8 mouse cellular contexts compared by ENCODE assay signal in genomic region chr9:41890273-41891141, GRCm38 (mm10).
A peak's percentile ranks its signal among the peaks of the same experiment; 100 is the strongest.
DNase-seq lines count a peak whose midpoint lies in the region; ATAC-seq lines count a peak whose summit lies in the region.

No protein-coding gene starts in this region.

- DNase-seq in adrenal gland, adult 18-20 months (ENCODE audit: low spot score in 2 of 2): peak; percentile 30 to 41
- DNase-seq in cerebellum, postnatal 25 days: peak; percentile 38 to 53
- peak; percentile 56 to 63 for DNase-seq in frontal cortex, postnatal 14 days (ENCODE audit: low spot score in 2 of 2)
- DNase-seq in hindbrain, embryonic 10.5 days (ENCODE audit: low spot score): peak; percentile 93
- peak; percentile 47 to 63 for DNase-seq in layer of hippocampus, postnatal 25 days (ENCODE audit: extremely low spot score in 1 of 2, low spot score in 1 of 2)
- DNase-seq in retina, postnatal 1 day: peak; percentile 96
- no peak for DNase-seq in T-cell, adult 2 months (ENCODE audit: low spot score)

- H3K36me3 ChIP-seq in hindbrain, embryonic 10.5 days: no peaks in the 10 kb centered on the region
- no peaks in the 10 kb centered on the region for H3K36me3 ChIP-seq in lung, embryonic 15.5 days

- peak overlapping the region; percentile 79 for H3K4me2 ChIP-seq in lung, embryonic 15.5 days

- H3K4me3 ChIP-seq in hindbrain, embryonic 10.5 days: peak overlapping the region; percentile 48
- H3K4me3 ChIP-seq in lung, embryonic 15.5 days: peak overlapping the region; percentile 42

- peaks cover 27% of the 10 kb centered on the region for H3K4me1 ChIP-seq in hindbrain, embryonic 10.5 days (replicated peaks)
- H3K4me1 ChIP-seq in lung, embryonic 15.5 days: peaks cover 26% of the 10 kb centered on the region

- H3K27ac ChIP-seq in hindbrain, embryonic 10.5 days: peak overlapping the region; percentile 95
- H3K27ac ChIP-seq in lung, embryonic 15.5 days: peak overlapping the region; percentile 93

- WGBS in hindbrain, embryonic 10.5 days: 3% methylated on average over 42 of the region's 42 CpGs
- under 1% methylated on average over 39 of the region's 42 CpGs for WGBS in lung, embryonic 15.5 days

- H3K27me3 ChIP-seq in hindbrain, embryonic 10.5 days (ENCODE audit: insufficient read depth, poor library complexity, severe bottlenecking): no peaks in the 10 kb centered on the region
- no peaks in the 10 kb centered on the region; the same call in 1 of the 2 replicates for H3K27me3 ChIP-seq in lung, embryonic 15.5 days

- H3K9ac ChIP-seq in lung, embryonic 15.5 days: peak overlapping the region; percentile 51

- H3K9me3 ChIP-seq in hindbrain, embryonic 10.5 days: no peaks in the 10 kb centered on the region
- H3K9me3 ChIP-seq in lung, embryonic 15.5 days: no peaks in the 10 kb centered on the region

- peak; percentile 84 for ATAC-seq in lung, embryonic 15.5 days (ENCODE audit: borderline replicate concordance, extremely low read depth, low FRiP score, low TSS enrichment)
